Mouse (Mus musculus) ES-E14 (cell line): Measurements from ENCODE around the gene Lrp5.

Experiments
- CHD2 ChIP-seq: IDR thresholded peaks from 2 replicates; pipeline ENCODE4 v1.6.1; 2014; ENCODE audit warnings: mild to moderate bottlenecking, low read depth, low read length, inconsistent platforms
- HCFC1 ChIP-seq: IDR thresholded peaks from 2 replicates; pipeline ENCODE4 v1.6.1; 2012; ENCODE audit warnings: low read length, inconsistent platforms, borderline replicate concordance; ENCODE audit not compliant: insufficient read depth
- MAFK ChIP-seq: IDR thresholded peaks from 2 replicates; pipeline ENCODE4 v1.6.1; 2014; ENCODE audit warnings: mild to moderate bottlenecking, low read depth, low read length, inconsistent platforms; ENCODE audit not compliant: insufficient read depth
- ZC3H11A ChIP-seq: IDR thresholded peaks from 2 replicates; pipeline ENCODE4 v1.6.1; 2012; ENCODE audit warnings: low read depth, mild to moderate bottlenecking, inconsistent platforms, low read length, borderline replicate concordance
- ZNF384 ChIP-seq: IDR thresholded peaks from 2 replicates; pipeline ENCODE4 v1.6.1; 2012; ENCODE audit warnings: low read depth, low read length, inconsistent platforms

DNA sequence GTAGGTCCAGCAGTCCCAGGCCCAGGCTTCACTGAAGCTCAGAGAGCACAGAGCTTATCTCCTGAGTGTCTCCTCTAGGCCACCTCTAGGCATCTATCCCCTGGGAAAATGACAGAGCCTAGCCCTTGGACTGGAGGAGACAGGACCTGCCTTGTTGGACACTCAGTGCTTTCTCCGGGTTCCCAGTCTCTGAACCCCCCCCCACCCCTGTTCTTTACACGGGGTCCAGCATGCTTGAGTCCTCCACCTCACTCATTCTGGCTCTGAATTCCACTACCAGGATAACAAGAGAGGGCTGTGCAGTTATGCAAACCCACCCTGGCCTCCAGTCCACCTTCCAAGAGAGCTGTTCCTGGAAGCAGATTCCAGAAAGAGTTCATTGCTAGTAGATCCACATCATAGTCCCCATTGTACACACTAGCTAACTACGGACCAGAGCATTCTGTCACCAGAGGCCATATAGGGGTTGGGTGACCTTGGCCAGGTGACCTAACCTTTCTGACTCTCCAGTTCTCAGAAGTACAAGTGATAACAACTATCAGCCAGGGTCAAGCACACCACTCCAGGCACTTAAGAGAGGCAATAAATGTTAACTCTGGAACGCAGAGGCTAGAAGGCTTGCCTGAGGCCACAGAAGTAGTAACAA, 109.0 kb downstream of the Lrp5 start:
- TF ChIP-seq MAFK, result no peak
- no peak for TF ChIP-seq ZC3H11A
- TF ChIP-seq ZNF384, result no peak
- no peak for TF ChIP-seq HCFC1
- TF ChIP-seq CHD2, result no peak
